Mouse (Mus musculus): ENCODE results near the gene Gm28048. TPM values are rescaled to one million over a fixed set of nuclear protein-coding genes. Genes with fewer than 3 reads are reported as not detected.

The Gm28048 gene
- total and polyA plus RNA-seq, 2 experiments = 13.0 TPM; not detected in 1

DNA sequence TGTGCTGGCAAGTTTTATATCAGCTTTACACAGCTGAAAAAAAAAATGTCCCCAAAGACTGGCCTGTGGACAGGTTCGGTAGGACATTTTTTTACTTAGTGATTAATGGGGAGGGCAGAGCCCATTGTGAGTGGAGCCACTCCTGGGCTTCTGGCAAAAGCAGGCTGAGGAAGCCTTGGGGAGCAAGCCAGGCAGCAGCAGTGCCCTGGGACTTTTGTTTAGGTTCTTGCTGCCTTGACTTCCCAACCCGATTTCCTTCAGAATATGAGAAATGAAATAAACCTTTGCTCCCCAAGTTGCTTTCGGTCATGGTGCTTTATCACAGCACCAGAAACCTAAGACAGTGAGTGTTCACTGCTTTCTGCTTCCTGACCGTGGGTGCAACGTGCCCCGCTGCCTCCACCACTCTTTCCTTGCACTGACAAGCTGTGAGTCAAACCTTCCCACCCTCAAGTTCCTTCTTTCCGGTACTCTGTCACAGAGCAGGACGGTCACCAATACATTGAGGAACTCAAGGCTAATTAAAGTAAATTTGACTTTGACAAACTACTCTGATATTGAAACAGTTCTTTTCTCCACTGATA lies 53.2 kb downstream of the Gm28048 start:
- WGBS = 76% methylated on average over 8 of the region's 8 CpGs
- H3K4me3 ChIP-seq (ENCODE audit: insufficient read depth, low read depth, low read length) = no peak overlapping the region
- H3K79me2 ChIP-seq (ENCODE audit: control insufficient read depth, insufficient read depth, low read length) = no peaks in the 10 kb centered on the region; the same call in 1 of the 2 replicates
- TF ChIP-seq POLR2A (IDR thresholded peaks at IDR 0.05; ENCODE audit: extremely low read depth, insufficient read depth, low read length) = no peak
- no peak for TF ChIP-seq CTCF (IDR thresholded peaks at IDR 0.05; ENCODE audit: low read depth, low read length)
- no peaks in the 10 kb centered on the region for H3K27me3 ChIP-seq (ENCODE audit: control insufficient read depth, insufficient read depth, low read length)
- no peak overlapping the region for H3K9ac ChIP-seq (ENCODE audit: low read depth, low read length)
- no peaks in the 10 kb centered on the region for H3K36me3 ChIP-seq (ENCODE audit: control insufficient read depth, insufficient read depth, low read length)
- peaks cover 2% of the 10 kb centered on the region; the same call in 1 of the 2 replicates for H3K4me1 ChIP-seq (ENCODE audit: control insufficient read depth, insufficient read depth, low read length)
- DNase-seq (ENCODE audit: extremely low read depth, low read depth, low spot score) = no peak
- no peak overlapping the region for H3K27ac ChIP-seq (replicated peaks; ENCODE audit: insufficient read depth, low read depth, low read length)

DNA sequence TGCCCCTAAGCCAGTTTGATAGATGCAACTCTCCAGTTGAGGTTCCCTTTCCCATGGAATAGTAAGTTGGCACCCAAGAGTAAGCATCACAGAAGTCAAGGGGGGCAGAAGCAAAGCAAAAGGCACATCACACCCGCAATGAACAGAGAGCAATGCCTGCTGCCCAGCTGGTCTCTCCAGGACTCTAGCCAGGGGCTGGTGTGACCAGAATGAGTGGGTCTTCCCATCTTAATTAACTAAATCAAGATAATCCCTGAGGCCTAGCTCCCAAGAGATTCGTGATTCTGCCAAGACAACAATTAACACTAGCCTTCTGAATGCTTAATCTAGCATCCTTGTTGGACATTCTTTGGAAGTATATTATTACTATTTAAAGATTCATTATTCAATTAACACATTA lies 58.3 kb downstream of the Gm28048 start:
- 97% methylated on average over 2 of the region's 2 CpGs for WGBS
- no peak for DNase-seq (ENCODE audit: extremely low read depth, low read depth, low spot score)
- no peaks in the 10 kb centered on the region; the same call in 1 of the 2 replicates for H3K79me2 ChIP-seq (ENCODE audit: control insufficient read depth, insufficient read depth, low read length)

DNA sequence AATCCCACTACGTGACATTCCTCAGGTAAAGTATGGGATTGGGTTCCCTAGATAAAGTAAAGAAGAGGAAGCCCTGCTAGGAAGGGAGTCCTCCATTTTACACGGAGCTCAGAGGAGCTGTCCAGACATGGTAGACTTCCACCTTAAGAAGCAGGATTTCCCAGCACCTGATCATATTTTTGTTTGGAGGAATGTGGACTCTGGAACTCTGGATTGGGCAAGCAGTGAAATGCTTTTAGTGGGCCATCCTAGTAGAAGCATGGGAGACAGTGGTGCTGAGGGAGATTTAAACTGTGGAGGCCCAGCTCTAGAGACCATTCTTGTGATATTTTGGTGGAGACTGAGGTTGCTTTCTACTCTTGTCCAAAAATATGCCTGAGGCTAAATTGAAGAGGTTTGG lies 59.3 kb downstream of the Gm28048 start:
- 57% methylated on average over 2 of the region's 2 CpGs for WGBS

More for the DNA sequence above, 58.3 kb downstream of the Gm28048 start:
- no peak overlapping the region for H3K4me3 ChIP-seq (ENCODE audit: insufficient read depth, low read depth, low read length)
- H3K27ac ChIP-seq (replicated peaks; ENCODE audit: insufficient read depth, low read depth, low read length) = no peak overlapping the region; the same call in 1 of the 2 replicates
- no peak overlapping the region for H3K9ac ChIP-seq (ENCODE audit: low read depth, low read length)
- no peaks in the 10 kb centered on the region for H3K36me3 ChIP-seq (ENCODE audit: control insufficient read depth, insufficient read depth, low read length)
- TF ChIP-seq CTCF (IDR thresholded peaks at IDR 0.05; ENCODE audit: low read depth, low read length) (no peak), POLR2A (IDR thresholded peaks at IDR 0.05; ENCODE audit: extremely low read depth, insufficient read depth, low read length) (no peak)
- H3K27me3 ChIP-seq (ENCODE audit: control insufficient read depth, insufficient read depth, low read length) = no peaks in the 10 kb centered on the region
- H3K4me1 ChIP-seq (ENCODE audit: control insufficient read depth, insufficient read depth, low read length) = peaks cover 8% of the 10 kb centered on the region; the same call in 1 of the 2 replicates

DNA sequence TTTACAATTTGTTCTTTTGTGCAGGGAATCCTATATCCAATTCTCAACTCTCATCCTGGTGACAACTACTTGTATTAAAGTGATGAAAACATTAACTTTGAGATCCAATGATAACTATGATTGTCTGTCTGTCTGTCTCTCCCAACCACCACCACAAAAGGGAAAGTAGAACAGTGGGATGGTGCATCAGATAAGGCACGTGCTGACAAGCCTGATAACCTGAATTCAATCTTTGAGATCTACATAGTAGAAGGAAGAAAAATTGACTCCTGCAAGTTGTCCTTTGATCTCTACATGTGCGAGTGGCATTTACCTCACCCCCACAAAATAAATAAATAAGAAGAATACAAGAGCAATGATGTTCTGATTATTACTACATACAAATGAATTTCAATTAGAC lies 62.6 kb downstream of the Gm28048 start:
- Histone ChIP-seq H3K4me1 (ENCODE audit: control insufficient read depth, insufficient read depth, low read length) (peaks cover 8% of the 10 kb centered on the region; the same call in 1 of the 2 replicates), H3K27ac (replicated peaks; ENCODE audit: insufficient read depth, low read depth, low read length) (no peak overlapping the region), H3K36me3 (ENCODE audit: control insufficient read depth, insufficient read depth, low read length) (no peaks in the 10 kb centered on the region), H3K9ac (ENCODE audit: low read depth, low read length) (no peak overlapping the region), H3K4me3 (ENCODE audit: insufficient read depth, low read depth, low read length) (no peak overlapping the region), H3K79me2 (ENCODE audit: control insufficient read depth, insufficient read depth, low read length) (no peaks in the 10 kb centered on the region; the same call in 1 of the 2 replicates), H3K27me3 (ENCODE audit: control insufficient read depth, insufficient read depth, low read length) (no peaks in the 10 kb centered on the region)
- DNase-seq (ENCODE audit: extremely low read depth, low read depth, low spot score) = peak; percentile 16
- WGBS = 27% methylated on average over 2 of the region's 2 CpGs
- TF ChIP-seq POLR2A (IDR thresholded peaks at IDR 0.05; ENCODE audit: extremely low read depth, insufficient read depth, low read length) (no peak), CTCF (IDR thresholded peaks at IDR 0.05; ENCODE audit: low read depth, low read length) (no peak)

More for the DNA sequence above, 59.3 kb downstream of the Gm28048 start:
- TF ChIP-seq POLR2A (IDR thresholded peaks at IDR 0.05; ENCODE audit: extremely low read depth, insufficient read depth, low read length) (no peak), CTCF (IDR thresholded peaks at IDR 0.05; ENCODE audit: low read depth, low read length) (no peak)
- Histone ChIP-seq H3K36me3 (ENCODE audit: control insufficient read depth, insufficient read depth, low read length) (no peaks in the 10 kb centered on the region), H3K79me2 (ENCODE audit: control insufficient read depth, insufficient read depth, low read length) (no peaks in the 10 kb centered on the region; the same call in 1 of the 2 replicates), H3K4me1 (ENCODE audit: control insufficient read depth, insufficient read depth, low read length) (peaks cover 8% of the 10 kb centered on the region; the same call in 1 of the 2 replicates), H3K27ac (replicated peaks; ENCODE audit: insufficient read depth, low read depth, low read length) (0 out of 2 replicates have a peak overlapping the region, but pooled peaks have one; percentile 44), H3K4me3 (ENCODE audit: insufficient read depth, low read depth, low read length) (no peak overlapping the region), H3K27me3 (ENCODE audit: control insufficient read depth, insufficient read depth, low read length) (no peaks in the 10 kb centered on the region), H3K9ac (ENCODE audit: low read depth, low read length) (no peak overlapping the region)
- peak; percentile 84 for DNase-seq (ENCODE audit: extremely low read depth, low read depth, low spot score)

DNA sequence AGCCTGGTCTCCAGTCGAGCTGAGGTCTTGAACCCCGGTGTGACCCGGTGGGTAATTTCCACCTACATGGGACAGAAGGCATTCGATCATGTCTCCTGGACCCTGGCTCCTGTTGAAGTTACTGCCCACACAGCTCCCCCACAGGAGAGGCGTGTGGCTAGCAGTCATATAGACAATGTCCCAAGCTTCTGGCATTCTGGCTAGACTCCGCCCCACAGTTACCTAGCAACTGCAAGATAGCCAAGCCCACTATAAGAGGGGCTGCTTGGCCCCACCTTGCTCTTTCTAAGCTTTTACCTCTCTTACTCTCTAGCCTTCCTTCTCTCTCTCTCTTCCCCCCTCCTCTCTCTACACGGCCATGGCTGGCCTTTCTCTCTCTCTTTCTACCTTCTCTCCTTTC lies 64.1 kb downstream of the Gm28048 start:
- no peak overlapping the region for H3K27ac ChIP-seq (replicated peaks; ENCODE audit: insufficient read depth, low read depth, low read length)
- H3K9ac ChIP-seq (ENCODE audit: low read depth, low read length) = no peak overlapping the region
- WGBS = 96% methylated on average over 7 of the region's 7 CpGs
- H3K36me3 ChIP-seq (ENCODE audit: control insufficient read depth, insufficient read depth, low read length) = no peaks in the 10 kb centered on the region
- H3K27me3 ChIP-seq (ENCODE audit: control insufficient read depth, insufficient read depth, low read length) = no peaks in the 10 kb centered on the region
- peaks cover 6% of the 10 kb centered on the region; the same call in 1 of the 2 replicates for H3K4me1 ChIP-seq (ENCODE audit: control insufficient read depth, insufficient read depth, low read length)
- no peak for DNase-seq (ENCODE audit: extremely low read depth, low read depth, low spot score)
- H3K79me2 ChIP-seq (ENCODE audit: control insufficient read depth, insufficient read depth, low read length) = no peaks in the 10 kb centered on the region
- H3K4me3 ChIP-seq (ENCODE audit: insufficient read depth, low read depth, low read length) = no peak overlapping the region
- TF ChIP-seq POLR2A (IDR thresholded peaks at IDR 0.05; ENCODE audit: extremely low read depth, insufficient read depth, low read length) (no peak), CTCF (IDR thresholded peaks at IDR 0.05; ENCODE audit: low read depth, low read length) (no peak)

DNA sequence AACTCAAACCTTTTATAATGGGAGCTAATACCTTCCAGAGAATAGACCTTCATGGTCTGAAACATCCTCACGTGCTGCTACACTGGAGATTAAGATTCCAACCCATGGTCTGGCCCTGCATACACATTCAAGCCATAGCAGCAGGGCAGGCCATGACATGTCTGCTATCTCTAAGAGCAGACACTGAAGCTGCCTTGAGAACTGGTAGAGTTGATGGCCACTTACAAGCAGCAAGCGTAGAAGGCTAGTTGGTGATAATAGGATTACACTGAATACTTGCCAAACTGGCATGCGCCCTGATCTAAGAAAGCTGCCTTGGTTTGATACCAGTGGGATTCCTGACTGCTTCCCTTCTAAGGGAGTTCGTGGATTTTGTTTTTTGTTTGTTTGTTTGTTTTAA lies 68.1 kb downstream of the Gm28048 start:
- Histone ChIP-seq H3K9ac (ENCODE audit: low read depth, low read length) (no peak overlapping the region), H3K36me3 (ENCODE audit: control insufficient read depth, insufficient read depth, low read length) (no peaks in the 10 kb centered on the region), H3K79me2 (ENCODE audit: control insufficient read depth, insufficient read depth, low read length) (no peaks in the 10 kb centered on the region), H3K4me1 (ENCODE audit: control insufficient read depth, insufficient read depth, low read length) (peaks cover 6% of the 10 kb centered on the region; the same call in 1 of the 2 replicates), H3K27me3 (ENCODE audit: control insufficient read depth, insufficient read depth, low read length) (no peaks in the 10 kb centered on the region), H3K27ac (replicated peaks; ENCODE audit: insufficient read depth, low read depth, low read length) (peak overlapping the region; percentile 80), H3K4me3 (ENCODE audit: insufficient read depth, low read depth, low read length) (no peak overlapping the region)
- WGBS = 75% methylated on average over 4 of the region's 4 CpGs
- TF ChIP-seq POLR2A (IDR thresholded peaks at IDR 0.05; ENCODE audit: extremely low read depth, insufficient read depth, low read length) (no peak), CTCF (IDR thresholded peaks at IDR 0.05; ENCODE audit: low read depth, low read length) (no peak)
- no peak for DNase-seq (ENCODE audit: extremely low read depth, low read depth, low spot score)
